In genomic region chr11:90548560-90548959, GRCm38 (mm10) we compare ENCODE assay signal across 10 mouse cellular contexts.
DNase-seq lines count a peak whose midpoint lies in the region; ATAC-seq and TF ChIP-seq lines count a peak whose summit lies in the region.
"Had no signal": no experiment of that assay in that cellular context is flagged by ENCODE, and none has a peak within 500 bp of the region (broad histone marks: within the 10 kb centered on the region; RNA-seq: fewer than 3 reads in every experiment).

No protein-coding gene starts in this region.

- peak overlapping the region; percentile 38; the same call in 1 of the 2 replicates for H3K27ac ChIP-seq in hindbrain, embryonic 14.5 days
- no peak overlapping the region for H3K27ac ChIP-seq in thymus, adult 2 months (ENCODE audit: control insufficient read depth, insufficient read depth, low read length)

- no peaks in the 10 kb centered on the region for H3K36me3 ChIP-seq in hindbrain, embryonic 14.5 days (replicated peaks; ENCODE audit: control insufficient read depth, insufficient read depth)
- no peaks in the 10 kb centered on the region for H3K36me3 ChIP-seq in thymus, adult 2 months (ENCODE audit: control insufficient read depth, insufficient read depth, low read length)

- no peak overlapping the region for H3K9ac ChIP-seq in hindbrain, embryonic 14.5 days

- peaks cover 12% of the 10 kb centered on the region for H3K27me3 ChIP-seq in hindbrain, embryonic 14.5 days (ENCODE audit: control insufficient read depth, insufficient read depth, low read length)
- no peaks in the 10 kb centered on the region for H3K27me3 ChIP-seq in thymus, adult 2 months (ENCODE audit: control insufficient read depth, insufficient read depth, low read length)

- no peak overlapping the region for H3K4me3 ChIP-seq in hindbrain, embryonic 14.5 days (replicated peaks; ENCODE audit: low read length)
- no peak overlapping the region for H3K4me3 ChIP-seq in thymus, adult 2 months (ENCODE audit: control insufficient read depth, insufficient read depth, low read length)
- H3K4me3 ChIP-seq: myocyte had no signal

- H3K4me1 ChIP-seq in hindbrain, embryonic 14.5 days (replicated peaks; ENCODE audit: control insufficient read depth, insufficient read depth, low read length): 0 out of 2 replicates have a peak, but pooled peaks cover 4% of the 10 kb centered on the region
- H3K4me1 ChIP-seq in thymus, adult 2 months (replicated peaks; ENCODE audit: control insufficient read depth, insufficient read depth, low read length): peaks cover 4% of the 10 kb centered on the region

- 12% methylated on average over 13 of the region's 13 CpGs for WGBS in hindbrain, embryonic 14.5 days
- WGBS in thymus, adult 2 months: 77% methylated on average over 13 of the region's 13 CpGs

- TF ChIP-seq POLR2A in thymus, adult 2 months (IDR thresholded peaks at IDR 0.05; ENCODE audit: control insufficient read depth, extremely low read depth, insufficient read depth, low read length, poor library complexity): no peak

- no peaks in the 10 kb centered on the region for H3K9me3 ChIP-seq in hindbrain, embryonic 14.5 days (ENCODE audit: control insufficient read depth, low read length)

- ATAC-seq in hindbrain, embryonic 14.5 days (ENCODE audit: low FRiP score): no peak
- no peak for ATAC-seq in cerebellum, adult (ENCODE audit: insufficient number of reproducible peaks, low FRiP score, low TSS enrichment)

- peak overlapping the region; percentile 13; the same call in 1 of the 2 replicates for H3K4me2 ChIP-seq in hindbrain, embryonic 14.5 days (replicated peaks)

- peak; percentile 47 for DNase-seq in right cerebral cortex, adult 18-20 months
- no peak for DNase-seq in right cerebral cortex, postnatal 14 days
- DNase-seq in hindbrain, embryonic 14.5 days (ENCODE audit: low spot score): peak; percentile 41
- DNase-seq in mesoderm, embryonic 11.5 days (ENCODE audit: low read depth, low spot score): peak; percentile 13
- peak; percentile 7 for DNase-seq in right cerebral cortex, postnatal 4 days
- no peak for DNase-seq in testis, postnatal 14 days (ENCODE audit: low spot score)
- no peak for DNase-seq in thymus, adult 2 months
- DNase-seq: gastrocnemius, postnatal 36 days had no signal

- TF ChIP-seq CTCF in thymus, adult 2 months (IDR thresholded peaks at IDR 0.05; ENCODE audit: borderline replicate concordance, control insufficient read depth, extremely low read depth, insufficient read depth, low read length, poor library complexity): no peak

Comparison
In these comparisons a context has a peak if more than half of its experiments do, and no peak if none do; other contexts are left out.
1. DNase-seq: peak in right cerebral cortex, adult 18-20 months (single experiment), hindbrain, embryonic 14.5 days (single experiment), mesoderm, embryonic 11.5 days (single experiment) and right cerebral cortex, postnatal 4 days (single experiment); none in right cerebral cortex, postnatal 14 days (single experiment), testis, postnatal 14 days (single experiment) and thymus, adult 2 months (single experiment).